Mouse (Mus musculus): ENCODE data around the gene Suco.

DNA sequence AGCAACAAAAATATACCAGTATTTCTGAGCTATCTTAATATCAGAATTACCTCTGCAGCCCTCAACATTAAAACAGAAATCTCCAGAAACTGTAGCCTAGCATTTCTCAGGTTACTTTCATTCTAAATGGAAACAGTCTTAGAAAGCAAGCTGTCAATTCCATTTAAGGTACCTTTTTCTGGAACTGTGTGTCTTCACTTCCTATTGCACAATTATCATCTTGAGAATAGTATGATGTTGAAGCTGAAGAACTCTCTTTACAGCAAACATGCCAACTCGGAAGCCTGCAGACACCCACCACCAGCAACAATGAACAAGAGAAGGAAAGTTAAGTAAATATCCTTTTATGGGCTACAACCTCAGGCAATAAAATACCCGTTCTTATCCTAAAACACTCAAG is 12.7 kb downstream of the Suco start:
- TF ChIP-seq CTCF (IDR thresholded peaks at IDR 0.05; ENCODE audit: insufficient read depth, low read depth, low read length) = no peak
- no peak for TF ChIP-seq POLR2A (IDR thresholded peaks at IDR 0.05; ENCODE audit: insufficient read depth, low read depth, low read length)
